Mouse (Mus musculus) urinary bladder, postnatal 25 days (tissue): ENCODE measurements around the gene Rnf151.

ENCODE experiments used
- DNase-seq: peaks from one replicate; pipeline ENCODE4 v3.0.0; 2022; ENCODE audit warnings: low spot score

The Rnf151 gene

DNA sequence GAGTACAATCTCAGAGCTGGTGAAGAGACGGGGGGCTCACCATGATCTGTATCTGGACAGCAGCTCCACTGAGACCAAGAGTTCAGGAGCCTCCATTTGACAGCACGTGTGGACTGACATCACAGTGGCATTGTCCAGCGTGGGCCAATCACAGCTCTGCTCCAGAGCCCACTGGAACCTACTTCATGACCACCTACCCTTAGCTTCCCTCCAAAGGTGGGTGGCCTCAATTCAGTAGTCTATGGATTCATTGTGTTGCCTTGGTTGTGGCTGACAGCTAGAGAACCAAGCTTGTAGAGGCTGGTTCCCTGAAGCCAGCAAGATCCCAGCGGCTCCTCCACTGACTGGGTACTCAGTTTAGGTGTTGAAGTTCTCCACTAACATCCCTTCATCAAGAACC is at the start of gene Rnf151, which contains the start of gene Rps2:
Gene Rnf151 (minus strand): TSS at position 121 of the 400 bp plus-strand sequence.
Gene Rps2 (plus strand): TSS at position 174 of the 400 bp plus-strand sequence.
- no peak for DNase-seq

DNA sequence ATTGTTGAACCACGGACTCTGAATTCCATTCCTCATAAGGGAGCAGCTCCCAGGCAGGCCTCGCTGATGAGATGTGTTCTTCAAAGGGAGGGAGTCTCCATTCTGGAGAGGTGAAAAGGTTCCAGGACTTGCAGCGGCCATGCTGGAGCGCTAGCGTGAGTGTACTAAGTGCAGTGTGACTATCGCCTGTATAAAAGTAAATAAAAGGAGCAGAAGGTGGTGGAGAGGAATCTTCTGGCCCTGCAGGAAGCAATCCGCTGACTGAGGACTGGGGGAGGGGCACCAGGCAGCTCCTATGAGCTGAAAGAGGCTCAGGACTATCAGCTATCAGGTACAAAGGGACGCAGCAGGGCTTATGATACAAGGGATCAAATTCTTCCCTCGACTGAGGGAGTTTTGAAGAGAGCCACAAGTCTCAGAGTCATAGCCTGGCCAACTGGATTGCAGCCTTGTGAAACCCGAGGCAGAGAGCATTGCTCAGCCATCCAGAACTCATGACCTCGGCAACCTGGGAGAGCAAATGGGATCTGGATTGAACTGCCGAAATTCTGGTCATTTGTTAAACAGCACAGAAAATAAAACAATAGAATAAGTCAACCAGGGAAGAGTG is 48.5 kb upstream of the Rnf151 start:
- no peak for DNase-seq

DNA sequence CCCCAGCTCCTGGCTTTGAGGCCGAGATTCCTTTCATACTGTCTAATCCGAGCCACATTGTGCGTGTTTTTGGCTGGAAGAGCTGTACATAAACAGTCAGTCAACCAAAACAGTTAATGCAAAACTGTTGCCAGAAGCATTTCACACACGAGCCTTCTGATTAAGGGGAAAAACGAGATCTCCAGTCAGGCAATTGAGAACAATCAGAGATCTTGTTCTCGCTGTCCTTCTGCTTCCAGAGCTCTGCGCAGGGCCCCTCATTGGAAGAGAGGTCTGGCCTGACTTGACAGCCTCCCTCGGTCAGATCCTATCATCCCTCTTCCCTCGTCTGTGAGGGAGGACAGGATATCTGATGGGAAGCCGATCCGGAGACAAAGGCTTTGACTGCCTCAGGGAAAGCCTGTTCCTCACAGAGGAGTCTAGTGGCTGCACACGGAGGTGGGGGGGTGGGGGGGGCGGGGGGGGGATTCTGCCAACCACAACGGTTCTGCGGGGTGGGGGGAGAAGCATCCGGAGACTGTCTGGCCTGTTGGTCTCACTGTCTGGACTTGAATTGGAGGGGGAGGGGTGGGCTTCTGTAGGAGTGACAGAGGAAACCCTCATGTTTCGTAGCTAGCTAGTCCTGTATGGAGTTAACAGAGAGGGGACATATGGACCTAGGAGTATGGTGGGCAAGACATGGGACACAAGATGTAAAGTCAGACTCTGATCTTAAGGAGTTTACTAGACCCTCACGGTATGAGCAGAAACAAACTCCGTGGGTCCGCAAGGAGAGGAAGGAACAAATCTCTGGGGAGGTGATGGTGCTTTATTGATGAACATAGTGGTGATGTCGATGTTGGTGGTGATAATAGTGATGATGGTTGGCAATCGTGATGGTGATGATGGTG is 47.4 kb upstream of the Rnf151 start:
- no peak for DNase-seq

DNA sequence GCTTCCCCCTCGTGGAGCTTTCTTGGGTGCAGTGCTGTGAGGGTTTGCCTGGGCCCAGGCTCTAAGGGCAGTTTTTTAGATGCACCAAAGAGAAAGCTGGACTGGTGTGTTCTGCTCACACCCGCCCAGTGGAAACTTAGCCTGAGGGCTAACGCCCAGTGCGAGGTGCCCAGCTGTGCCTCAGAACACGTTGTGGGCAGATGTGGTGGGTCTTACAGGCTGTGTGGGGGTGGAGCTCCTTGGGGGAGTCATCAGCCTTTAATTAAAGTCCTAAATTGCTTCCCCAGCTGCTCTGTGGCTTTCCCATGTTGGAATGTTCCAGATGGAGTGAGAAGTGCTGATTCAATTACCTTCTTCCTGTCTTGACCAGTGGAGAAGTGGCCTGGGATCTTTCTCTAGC is 43.3 kb upstream of the Rnf151 start:
- no peak for DNase-seq

DNA sequence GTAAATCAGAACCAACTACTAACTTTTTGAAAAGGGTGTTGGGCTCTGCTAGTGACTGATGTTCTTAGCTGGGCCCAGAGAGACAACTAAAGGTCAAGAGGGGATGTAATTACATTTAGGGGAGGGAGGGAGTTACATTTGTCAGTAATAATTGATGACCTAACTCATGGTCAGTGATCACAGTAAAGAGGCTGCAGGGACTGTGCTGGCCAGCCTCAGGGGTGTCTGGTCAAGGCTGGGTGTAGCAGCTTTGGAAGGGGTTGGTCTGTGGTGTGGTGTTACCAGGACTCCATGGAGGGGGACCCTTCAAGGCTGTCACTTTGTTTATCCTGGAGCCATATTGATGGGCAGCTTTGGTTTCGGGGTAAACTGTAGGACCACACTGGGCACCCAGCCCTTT is 39.5 kb upstream of the Rnf151 start:
- DNase-seq, result no peak

DNA sequence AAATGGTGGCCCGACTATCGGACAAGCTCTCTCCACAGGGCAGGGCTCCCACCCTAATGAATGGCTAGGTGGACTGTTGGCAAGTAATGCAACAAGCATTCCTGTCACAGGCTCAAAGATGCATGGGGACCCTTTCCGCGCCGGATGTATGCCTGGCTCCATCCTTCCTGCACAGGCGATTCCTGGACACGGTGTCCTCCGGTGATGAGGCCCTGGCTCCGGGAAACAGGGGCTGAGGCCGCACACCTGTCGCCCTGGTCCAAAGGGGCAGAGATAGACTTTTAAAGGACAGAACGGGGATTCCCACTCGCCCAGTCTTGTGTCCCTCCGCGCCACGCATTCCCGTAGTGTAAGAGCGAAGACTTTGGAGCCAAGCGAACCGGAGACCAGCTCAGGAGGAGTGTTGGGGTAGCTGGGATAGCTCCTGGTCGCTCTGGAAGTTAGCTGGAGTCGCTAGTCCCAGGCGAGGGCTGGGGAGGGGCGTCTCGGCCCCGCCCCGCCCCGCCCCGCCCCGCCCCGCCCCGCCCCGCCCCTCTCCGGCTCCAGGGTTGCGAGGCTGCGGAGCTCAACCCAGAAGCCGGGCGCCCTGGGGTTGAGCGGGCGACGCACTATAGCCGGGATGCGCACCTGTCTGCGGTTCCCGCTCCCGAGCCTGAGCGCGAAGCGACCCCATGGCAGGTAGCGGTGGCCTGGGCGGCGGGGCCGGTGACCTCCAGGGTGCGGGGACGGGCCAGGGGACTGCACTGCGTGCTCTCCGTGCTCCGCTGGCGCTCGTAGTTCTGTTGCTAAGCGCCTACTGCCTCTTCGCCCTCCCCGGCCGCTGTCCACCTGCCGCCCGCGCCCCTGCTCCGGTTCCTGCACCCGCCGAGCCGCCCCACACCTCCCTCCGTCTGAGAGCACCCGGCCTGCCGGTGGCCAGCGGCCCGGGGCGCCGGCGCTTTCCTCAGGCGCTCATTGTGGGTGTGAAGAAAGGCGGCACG is 34.8 kb upstream of the Rnf151 start, which contains the start of gene Hs3st6:
Gene Hs3st6 (plus strand): TSS at position 574 of the 980 bp plus-strand sequence.
- peak; percentile 13 for DNase-seq

DNA sequence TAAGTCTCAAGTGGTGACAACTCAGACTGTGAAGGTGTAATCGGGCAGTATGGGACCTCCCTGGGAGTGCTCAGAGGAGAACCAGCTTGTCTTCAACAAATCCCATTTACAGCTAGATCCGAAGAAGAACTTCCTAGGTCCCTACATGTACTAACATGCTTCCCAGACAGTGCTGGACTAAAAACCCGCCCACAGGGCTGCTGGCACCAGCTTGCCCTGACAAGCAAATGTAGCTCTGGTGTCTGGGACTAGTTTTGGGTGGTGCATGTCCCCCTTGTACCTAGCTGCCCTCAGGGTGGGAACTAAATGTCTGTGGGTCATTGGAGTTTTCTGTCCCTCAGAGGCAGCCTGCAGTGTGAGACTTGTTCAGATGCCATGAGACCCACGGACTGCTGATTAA is 33.7 kb upstream of the Rnf151 start:
- no peak for DNase-seq

DNA sequence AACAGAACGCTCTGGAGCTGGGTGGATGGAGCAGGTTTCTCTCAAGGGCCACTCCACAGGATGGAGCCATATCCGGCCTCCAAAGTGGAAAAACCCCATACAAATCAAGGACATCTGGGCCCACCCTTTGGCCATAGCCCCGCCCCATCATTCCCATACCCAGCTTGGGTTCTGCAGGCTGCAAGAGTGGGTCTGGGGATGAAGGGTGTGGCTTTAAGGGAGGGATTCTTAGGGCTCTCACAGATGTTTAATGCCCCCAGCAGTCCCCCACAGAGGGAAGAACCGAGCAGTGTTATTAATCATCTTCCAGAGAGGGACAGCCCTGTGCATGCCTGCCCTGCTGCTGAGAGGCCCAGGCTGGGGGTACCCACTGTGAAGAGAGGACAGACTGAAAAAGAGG is 29.1 kb upstream of the Rnf151 start:
- no peak for DNase-seq

DNA sequence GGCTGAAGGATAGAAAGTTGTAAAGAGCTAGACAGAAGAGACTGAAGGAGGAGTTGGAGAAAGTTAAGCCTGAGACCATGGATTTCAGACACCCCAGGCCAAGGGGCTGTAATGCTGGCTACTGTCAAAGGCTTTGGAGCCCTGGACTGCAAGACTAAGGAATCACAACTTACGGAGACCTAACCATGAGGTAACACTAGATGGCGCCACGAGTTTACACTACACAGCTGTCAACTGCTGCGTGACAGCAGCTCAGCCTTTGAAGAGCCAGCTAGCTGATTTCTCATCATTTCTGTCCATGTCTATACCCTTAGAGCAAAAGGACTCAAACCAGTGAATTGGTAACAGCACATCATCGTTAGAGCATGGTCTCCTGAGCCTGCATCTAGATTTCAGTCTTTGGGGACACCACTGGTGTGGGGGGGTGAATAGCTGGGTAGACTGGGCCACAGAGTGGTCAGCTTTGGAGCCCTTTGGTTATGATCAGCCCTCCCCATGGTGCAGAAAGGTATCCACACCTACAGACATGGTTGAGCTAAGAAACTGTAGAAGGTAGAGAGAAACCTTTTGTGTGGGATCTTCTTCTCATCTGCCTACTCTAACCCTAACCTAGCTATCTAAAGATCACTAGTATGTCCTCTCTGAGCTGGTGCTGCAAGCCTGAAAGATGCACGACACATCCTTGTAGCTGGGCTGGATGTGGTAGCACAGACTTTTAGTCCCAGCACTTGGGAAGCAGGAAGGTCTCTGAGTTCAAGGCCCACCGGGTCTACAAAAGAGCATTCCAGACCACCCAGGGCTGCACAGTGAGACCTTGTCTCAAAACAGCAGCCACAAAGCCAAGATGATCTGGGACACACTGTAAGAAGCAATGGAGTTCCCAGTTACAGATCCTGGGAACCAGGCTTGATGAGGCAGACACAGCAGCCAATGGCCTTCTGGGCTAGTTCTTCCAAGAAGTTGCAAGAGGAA is 27.9 kb upstream of the Rnf151 start:
- peak; percentile 79 for DNase-seq

DNA sequence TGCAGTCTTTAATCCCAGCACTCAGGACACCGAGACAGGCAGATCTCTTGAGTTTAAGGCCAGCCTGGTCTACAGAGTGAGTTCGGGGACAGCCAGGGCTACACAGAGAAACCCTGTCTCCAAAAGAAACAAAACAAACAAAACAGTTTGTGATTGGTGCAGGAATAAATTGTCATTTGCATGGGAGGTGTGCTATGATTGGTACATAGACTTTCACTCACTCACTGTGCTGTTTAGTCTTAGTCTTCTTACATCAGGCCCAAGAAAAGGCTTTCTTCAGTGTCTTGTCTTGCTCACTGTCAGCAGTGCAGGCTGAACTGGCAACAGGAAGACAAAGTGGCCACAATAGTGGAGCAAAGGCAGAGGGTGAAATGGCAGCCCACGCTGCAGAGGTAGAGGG is 26.5 kb upstream of the Rnf151 start:
- no peak for DNase-seq

DNA sequence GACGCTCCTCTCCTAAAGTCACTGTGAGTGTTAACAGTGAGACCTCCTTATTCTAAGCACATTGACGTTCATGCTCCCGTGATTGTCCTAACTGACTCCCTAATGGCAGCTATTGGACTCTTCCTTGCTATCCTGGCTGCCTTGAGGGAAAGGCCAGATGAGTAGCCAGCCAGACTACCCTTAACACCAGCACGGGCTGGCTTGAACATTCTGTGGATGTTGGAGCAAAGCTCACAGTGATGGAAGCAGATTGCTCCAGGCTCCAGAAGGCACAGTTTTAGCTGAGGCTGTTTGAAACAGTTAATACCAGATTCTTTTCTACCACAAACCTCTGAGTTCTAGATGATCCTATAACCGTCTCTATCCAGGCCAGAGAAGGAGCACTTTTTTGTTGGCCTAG is 26.0 kb upstream of the Rnf151 start:
- DNase-seq, result no peak

DNA sequence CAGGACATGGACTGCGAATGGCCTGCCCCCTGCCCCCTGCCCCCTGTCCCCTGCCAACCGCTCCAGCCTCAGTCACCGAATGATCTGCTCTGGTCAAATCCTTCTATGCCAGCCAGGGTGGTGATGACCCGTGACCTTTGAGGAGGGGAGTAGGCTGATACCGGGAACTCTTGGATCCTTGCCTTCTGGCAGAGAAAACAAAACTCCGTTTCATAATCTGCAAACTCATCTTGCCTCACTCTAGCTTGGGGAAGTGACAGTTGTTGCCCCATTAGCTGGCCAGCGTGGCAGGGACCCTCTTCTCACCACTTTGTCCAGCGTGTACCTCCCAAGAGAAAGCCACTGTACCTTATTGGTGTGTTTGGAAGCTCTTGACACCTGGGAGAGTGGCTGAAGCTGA is 24.4 kb upstream of the Rnf151 start:
- DNase-seq, result no peak

DNA sequence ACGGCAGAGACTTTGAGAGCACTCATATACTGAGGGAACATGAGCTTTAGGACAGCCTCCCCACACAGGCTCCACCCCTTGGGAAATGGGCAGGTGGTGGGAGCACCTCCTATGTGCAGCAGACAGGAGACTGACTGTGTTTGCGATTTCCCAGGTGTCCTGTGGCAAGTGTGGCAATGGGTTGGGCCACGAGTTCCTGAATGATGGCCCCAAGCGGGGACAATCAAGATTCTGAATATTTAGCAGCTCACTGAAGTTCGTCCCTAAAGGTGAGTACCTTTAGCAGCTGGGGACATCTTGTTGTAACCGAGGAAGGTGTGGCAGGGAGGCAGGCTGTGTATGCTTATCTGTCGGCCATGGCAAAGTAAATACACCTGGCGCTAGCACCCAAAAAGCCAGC is 22.1 kb upstream of the Rnf151 start:
- DNase-seq, result no peak

DNA sequence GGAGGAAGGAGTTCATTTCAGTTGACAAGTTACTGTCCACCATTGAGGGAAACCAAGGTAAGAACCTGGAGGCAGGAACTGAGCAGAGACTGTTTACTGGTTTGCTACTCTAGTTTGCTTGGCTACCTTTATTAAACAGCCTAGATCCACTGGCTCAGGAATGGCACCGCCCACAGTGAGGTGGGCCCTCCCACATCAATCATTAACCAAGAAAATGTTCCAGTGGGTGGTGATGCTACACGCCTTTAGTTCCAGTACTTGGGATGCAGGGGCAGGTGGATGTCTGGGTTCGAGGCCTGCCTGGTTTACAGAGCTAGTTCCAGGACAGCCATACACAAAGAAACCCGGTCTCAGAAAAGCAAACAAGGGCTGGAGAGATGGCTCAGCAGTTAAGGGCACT is 20.4 kb upstream of the Rnf151 start:
- no peak for DNase-seq

DNA sequence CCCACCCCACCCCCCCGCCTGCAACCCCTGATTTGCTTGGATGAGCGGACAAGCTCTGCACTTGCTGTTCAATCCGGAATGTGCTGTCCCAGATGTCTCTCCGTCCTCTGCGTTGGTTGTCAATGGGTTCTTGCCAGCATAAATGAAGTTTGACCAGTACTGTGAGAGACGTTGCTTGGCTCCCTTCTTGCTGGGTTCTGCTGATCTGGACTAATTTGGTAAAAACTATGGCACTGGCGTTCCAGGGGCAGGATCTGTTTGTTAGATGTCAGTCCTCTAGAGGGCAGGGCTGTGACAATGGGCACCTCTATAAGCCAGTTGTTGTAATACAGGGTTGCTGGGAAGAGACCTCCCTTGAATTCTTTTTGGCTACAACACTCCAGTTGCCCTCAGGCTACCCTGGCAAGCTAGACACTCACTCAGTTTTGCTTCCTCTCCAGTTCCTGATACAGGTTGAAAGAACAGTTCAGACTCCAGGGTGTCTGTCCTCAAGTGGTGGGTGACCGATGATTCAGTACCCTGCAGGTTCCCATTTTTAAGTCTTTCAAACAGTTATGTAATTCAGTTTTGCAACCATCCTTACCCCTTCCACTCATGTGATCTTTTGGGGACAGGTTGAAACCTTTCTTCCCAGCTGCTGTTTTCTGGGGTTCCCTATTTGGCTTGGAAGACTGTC is 19.4 kb upstream of the Rnf151 start:
- no peak for DNase-seq

DNA sequence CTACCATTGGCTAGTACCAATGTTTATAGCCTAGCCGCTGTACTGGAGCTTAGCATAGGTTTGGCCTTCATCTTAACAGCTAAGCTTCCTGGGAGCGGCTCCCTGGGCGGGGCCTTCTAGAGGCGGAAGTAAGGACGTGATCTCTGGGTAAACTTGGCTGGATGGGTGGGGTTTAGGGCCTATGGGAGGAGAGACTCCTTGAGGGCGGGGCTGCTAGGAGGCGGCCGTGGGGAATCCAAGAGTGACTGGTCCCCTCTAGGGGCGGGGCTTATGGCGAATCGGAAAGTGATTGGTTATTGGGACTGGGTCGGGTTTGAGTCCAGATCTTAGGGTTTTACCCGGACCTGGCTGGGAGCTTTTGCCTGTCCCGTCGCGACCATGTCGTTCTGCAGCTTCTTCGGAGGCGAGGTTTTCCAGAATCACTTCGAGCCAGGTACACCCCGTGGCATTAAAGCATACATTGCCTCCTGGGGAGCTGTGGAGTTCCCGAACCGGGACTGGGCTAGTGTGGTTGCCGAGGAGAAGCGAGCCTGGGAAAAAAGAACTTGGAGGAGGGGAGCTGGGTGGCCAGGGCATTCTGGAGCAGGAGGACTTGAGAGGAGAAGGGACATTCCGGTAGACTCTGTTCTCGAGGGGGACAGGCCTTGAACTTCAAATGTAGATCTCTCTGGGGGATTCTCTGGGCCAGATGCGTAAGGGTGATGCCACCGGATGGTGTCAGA is 18.6 kb upstream of the Rnf151 start, which contains the start of gene Msrb1:
Gene Msrb1 (plus strand): TSS at position 313 of the 722 bp plus-strand sequence.
- DNase-seq, result peak; percentile 91

DNA sequence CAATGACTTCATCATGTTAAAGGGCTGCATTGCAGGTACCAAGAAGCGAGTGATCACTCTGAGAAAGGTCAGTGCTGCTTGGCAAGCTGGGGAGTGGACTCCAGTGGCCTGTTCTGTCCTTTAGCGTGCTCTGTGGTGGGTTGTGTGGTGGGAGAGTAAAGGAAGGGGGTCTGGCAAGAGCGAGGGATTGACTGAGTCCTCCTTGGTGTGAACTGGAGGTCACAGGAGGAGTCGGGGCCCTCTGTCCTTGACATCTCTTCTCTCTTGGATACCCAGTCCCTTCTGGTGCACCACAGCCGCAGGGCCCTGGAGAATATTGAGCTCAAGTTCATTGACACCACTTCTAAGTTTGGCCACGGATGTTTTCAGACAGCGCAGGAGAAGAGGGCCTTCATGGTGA is 17.6 kb upstream of the Rnf151 start:
- DNase-seq, result no peak

DNA sequence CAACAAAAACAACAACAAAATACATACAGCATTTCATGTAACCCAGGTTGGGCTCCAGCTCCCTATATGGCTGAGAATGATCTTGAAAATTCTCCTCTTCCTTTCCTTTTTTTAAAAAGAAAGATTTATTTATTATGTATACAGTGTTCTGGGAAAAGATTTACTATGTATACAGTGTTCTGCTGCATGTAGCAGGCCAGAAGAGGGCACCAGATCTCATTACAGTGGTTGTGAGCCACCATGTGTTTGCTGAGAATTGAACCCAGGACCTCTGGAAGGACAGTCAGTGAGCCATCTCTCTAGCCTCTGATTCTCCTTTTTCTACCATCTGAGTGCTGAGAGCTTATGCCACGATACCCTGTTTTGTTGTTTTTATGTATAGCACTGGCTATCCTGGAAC is 16.6 kb upstream of the Rnf151 start:
- DNase-seq, result no peak

DNA sequence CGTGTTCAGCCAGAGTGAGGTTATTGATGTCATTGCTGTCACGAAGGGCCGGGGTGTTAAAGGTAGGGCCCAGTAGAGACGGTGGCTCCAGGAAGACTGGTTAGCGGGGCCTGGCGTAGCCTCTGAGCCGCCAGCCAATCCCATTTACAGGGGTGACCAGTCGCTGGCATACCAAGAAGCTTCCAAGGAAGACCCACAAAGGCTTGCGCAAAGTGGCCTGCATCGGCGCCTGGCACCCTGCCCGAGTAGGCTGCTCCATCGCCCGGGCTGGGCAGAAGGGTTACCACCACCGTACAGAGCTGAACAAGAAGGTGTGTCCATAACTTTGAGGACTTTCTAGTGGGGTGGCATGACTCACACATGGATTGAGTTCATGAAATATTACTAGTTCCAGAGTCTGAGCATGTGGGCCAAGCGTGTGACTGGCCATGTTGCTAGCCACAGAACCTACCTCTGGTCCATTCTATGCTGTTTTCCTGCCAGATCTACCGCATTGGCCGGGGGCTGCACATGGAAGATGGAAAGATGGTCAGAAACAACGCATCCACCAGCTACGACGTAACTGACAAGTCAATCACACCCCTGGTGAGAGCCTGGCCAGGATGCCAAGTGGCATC is 15.7 kb upstream of the Rnf151 start:
- no peak for DNase-seq
